Mouse (Mus musculus) Patski (cell line): Measurements from ENCODE around the gene Negr1. TPM values are rescaled to one million over a fixed set of nuclear protein-coding genes. Genes with fewer than 3 reads are reported as not detected.
A peak's percentile ranks its signal among the peaks of the same experiment; 100 is the strongest.

Source experiments
- ATAC-seq: fragments of 100-300 bp; one replicate; pipeline ENCODE4 v1.8.0; 2021
- CTCF ChIA-PET: fragments of 350-600 bp; sonication (Branson Sonifier 250); formaldehyde crosslinking; loops from one replicate; lab custom pipeline; 2022; ENCODE audit warnings: inconsistent platforms; lab: Charles Lee
- POLR2A ChIA-PET: fragments of 350-600 bp; sonication (Branson Sonifier 250); formaldehyde crosslinking; loops from one replicate; lab custom pipeline; 2022; ENCODE audit warnings: antibody characterized with exemption, inconsistent platforms; lab: Charles Lee
- DNase-seq: peaks from one replicate; pipeline ENCODE4 v3.0.0-alpha.2; 2011; ENCODE audit warnings: low read depth, low spot score
- H3K27me3 ChIP-seq: fragments of 371-371 bp; one replicate; pipeline ENCODE4 v1.5.1; 2021
- CTCF ChIP-seq: fragments of 100-300 bp; IDR thresholded peaks from one replicate; pipeline ENCODE4 v1.5.1; 2021
- in situ Hi-C: fragments of 300-500 bp; cut with MboI; formaldehyde crosslinking; loops from 3 replicates; pipeline ENCODE4 v1.11.1; 2018; ENCODE audit warnings: low pct_unique_long_range_greater_than_20kb, mixed read lengths
- polyA plus RNA-seq: library from polyadenylated mRNA; unstranded; gene quantifications from one replicate; pipeline ENCODE4 v1.2.3, GENCODE M21; 2021

Gene Negr1
- polyA plus RNA-seq, 1 experiment from 2014 or later: 0.03 TPM

DNA sequence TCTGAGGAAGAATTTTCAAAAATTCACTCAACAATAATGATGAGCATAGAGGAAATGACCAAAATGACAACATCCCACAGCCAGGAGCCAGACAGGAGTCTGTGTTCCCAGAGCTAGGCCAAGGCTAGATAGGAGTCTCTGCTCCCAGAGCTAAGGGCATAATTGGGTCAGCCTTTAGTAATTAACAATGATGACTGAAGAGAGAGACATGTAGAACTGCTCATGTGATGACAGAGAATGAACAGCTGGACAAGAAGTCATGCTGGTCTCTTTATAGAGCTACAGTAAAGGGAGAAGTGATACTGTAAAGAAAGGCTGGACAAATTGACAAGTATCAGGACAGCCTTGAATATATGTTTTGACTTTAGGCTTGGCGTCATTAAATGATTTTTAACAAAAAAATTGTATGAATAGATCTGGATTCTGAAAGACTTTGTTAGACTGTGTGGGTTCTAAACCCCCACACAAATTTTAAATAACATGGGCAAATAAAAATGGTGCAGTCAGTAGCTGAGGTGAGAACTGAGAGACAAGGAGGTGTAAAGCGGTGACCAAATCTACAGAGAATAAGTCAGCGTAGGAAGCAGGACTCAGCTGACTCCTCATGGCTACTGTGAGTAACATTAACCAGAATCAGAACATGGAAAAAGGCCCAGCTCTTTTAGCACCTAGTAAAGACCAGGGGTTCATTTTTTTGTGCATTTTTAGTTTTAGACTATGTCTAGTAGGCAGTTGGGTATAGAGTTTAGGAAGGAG lies 603.4 kb downstream of the Negr1 start:
- no peak for TF ChIP-seq CTCF
- H3K27me3 ChIP-seq: no peaks in the 10 kb centered on the region
- CTCF ChIA-PET: no interaction called here
- in situ Hi-C loops: no loop called here
- ATAC-seq: no peak
- POLR2A ChIA-PET: no interaction called here
- no peak for DNase-seq

DNA sequence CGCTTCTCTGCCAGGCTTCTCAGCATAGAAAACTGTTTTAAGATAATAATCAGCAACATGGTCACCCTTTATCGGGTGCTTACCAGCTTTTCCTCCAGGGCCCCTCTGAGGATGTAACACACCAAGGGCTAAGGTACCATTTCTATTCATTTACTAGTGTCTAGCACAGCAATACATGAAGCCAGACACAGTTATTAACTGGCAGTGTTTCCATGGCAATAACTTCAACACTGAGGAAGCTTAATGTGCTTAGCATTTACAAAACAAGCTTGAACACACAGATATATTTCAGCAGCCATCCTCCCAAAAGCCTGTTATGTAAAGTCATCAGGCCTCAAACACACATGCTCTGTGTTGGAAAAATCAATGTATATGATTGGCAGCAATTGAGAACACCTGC lies 620.4 kb downstream of the Negr1 start:
- ChIA-PET POLR2A (no interaction called here), CTCF (interaction anchor here (0.7 to 2.4 kb wide), 2 partner anchors 10 to 253 kb away, joined by 3 to 7 read pairs; no protein-coding TSS in a partner anchor)
- ATAC-seq (no peak), DNase-seq (no peak)
- no peak for TF ChIP-seq CTCF
- in situ Hi-C loops: no loop called here
- H3K27me3 ChIP-seq: no peaks in the 10 kb centered on the region

DNA sequence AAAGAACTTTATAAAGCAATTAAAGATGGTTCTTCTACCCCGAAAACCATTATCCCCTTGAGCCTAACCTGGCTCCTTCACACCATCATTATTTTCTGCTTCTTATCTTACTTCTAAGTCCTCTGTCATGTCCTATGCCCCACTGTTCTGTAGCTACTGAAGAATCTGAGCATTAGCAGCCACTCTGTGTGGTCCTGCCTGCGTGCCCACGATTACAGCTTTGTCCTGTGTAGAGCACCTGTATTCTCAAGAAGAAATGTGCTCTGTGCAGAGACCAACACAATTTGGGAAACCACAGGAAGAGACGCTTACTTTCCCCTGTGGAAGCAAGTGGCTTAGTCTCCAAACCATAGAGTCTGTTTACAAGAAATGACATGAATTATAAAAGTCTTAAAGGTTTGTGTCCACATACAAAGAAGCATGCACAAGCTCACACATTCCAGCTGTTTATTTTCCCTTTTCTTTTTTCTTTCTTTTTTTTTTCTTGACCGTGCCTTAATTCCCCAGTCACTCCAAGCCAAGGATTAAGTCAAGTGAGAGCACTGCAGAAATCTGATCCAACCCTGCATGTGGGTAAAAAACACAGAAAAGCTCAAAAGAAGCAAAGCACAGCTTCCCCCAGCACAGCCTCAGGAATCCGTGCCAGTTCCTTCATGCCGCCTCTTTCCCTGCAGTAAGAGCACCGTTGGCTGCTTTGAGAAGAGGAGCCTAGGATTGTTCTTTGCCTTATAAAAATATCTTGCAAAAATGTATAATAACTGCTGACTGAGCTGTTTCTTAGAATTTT lies 627.5 kb downstream of the Negr1 start:
- TF ChIP-seq CTCF: no peak
- POLR2A ChIA-PET: no interaction called here

DNA sequence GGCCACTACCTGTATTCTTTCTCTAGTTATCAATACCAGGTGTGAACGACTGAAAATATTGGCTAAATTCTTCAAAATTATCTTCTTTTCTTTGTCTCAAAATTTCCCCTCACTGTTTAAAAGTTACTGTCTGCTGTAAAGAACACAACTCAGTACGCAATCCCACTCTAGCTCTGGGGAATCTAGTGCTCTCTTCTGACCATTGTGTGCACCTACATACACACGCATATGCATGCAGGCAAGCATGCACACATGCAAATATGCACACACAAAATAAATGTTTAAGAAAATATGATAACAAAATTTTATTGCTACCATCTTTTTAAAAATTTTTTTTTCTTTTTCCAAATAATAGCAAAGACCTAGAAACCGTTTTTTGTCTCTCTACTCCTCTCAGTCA lies 628.2 kb downstream of the Negr1 start:
- POLR2A ChIA-PET: no interaction called here

More for the DNA sequence above, 627.5 kb downstream of the Negr1 start:
- CTCF ChIA-PET: no interaction called here
- in situ Hi-C loops: no loop called here
- no peaks in the 10 kb centered on the region for H3K27me3 ChIP-seq
- ATAC-seq: no peak
- no peak for DNase-seq

DNA sequence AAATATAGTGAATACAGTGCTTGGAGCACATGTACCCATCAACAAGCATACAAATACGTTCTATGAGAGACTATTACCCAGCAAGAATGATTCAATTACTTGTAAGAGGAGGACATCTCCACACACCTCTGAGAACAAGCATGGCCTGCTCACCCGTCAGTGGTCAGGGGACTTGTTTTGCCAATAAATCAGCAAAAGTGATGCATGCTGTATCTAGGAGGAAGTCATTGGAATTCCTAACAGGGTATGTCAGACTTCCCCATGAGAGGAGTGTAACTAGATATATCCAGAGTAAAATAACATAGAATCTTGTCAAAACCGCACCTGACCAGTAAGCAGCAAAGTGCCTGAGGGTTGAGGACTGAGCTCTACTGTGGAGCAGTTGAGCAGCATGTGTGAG lies 629.0 kb downstream of the Negr1 start:
- in situ Hi-C loops: no loop called here
- ATAC-seq: peak; percentile 44
- POLR2A ChIA-PET: no interaction called here
- no peaks in the 10 kb centered on the region for H3K27me3 ChIP-seq
- no peak for DNase-seq
- TF ChIP-seq CTCF: no peak
- CTCF ChIA-PET: interaction anchor here (0.8 kb wide), 1 partner anchor 10 kb away, joined by 3 read pairs; no protein-coding TSS in a partner anchor

More for the DNA sequence above, 628.2 kb downstream of the Negr1 start:
- TF ChIP-seq CTCF: no peak
- in situ Hi-C loops: no loop called here
- CTCF ChIA-PET: no interaction called here
- H3K27me3 ChIP-seq: no peaks in the 10 kb centered on the region
- DNase-seq: no peak
- no peak for ATAC-seq

DNA sequence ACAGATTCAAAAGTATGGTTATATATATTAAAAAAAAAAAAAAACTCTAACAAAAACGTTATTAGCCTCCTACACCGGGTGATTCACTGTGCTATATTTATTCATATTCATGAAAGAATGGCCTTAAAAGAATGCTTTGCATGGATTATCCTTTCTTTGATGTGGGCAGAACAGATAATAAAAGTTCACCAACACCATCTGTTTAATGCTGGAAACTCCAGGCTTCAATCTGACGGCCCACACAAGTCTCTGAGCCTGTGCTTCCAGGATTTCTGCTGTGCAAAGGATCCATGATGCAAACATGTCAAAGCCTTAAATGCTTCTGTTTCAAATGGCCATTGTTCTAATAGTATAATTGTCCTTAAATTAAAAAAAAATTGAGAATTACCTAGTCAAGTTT lies 630.4 kb downstream of the Negr1 start:
- H3K27me3 ChIP-seq: no peaks in the 10 kb centered on the region
- ATAC-seq: no peak
- no peak for DNase-seq
- in situ Hi-C loops: no loop called here
- CTCF ChIA-PET: no interaction called here
- POLR2A ChIA-PET: no interaction called here
- TF ChIP-seq CTCF: no peak

DNA sequence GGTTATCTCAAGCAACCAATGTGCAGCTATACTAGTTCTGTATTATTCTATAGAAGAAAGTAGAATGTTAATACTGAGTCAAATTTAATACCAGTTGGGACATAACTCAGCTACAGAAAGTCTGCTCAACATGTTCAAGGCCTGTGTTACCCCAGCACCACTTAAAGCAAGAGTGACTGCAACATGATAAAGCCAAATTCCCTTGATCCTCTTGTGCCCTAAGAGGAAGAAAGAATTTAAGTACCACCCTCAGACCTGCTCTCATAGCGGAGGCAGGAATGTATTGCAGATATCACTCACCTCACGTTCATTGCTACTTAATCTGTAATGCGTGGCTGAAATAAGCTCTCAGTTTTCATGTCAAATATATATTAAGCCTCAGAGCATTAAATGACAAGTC lies 631.5 kb downstream of the Negr1 start:
- no peak for TF ChIP-seq CTCF
- ChIA-PET CTCF (interaction anchor here (1.3 kb wide), 1 partner anchor 18 kb away, joined by 3 read pairs; no protein-coding TSS in a partner anchor), POLR2A (no interaction called here)
- in situ Hi-C loops: no loop called here
- DNase-seq: no peak
- H3K27me3 ChIP-seq: no peaks in the 10 kb centered on the region
- ATAC-seq: no peak

DNA sequence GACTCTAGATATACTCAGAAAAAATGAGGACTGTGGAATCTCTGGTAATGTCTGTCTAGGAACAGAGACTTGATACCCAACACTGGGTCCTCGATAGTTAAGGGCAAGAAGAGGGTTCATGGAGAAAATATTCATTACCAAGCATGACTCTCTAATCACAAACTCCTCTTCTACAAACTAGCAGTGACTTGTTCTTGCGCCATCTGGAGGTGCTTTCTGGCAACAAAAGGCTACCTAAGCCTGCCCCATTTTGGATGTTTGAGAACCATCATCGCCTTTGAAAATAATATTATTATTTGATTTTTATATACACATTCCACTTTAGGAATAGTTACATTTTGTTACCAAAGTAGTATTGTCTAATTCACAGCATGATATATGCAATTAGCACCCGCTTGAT lies 637.1 kb downstream of the Negr1 start:
- POLR2A ChIA-PET: no interaction called here
- no peaks in the 10 kb centered on the region for H3K27me3 ChIP-seq
- in situ Hi-C loops: no loop called here
- CTCF ChIA-PET: no interaction called here
- ATAC-seq (no peak), DNase-seq (no peak)
- TF ChIP-seq CTCF: no peak

DNA sequence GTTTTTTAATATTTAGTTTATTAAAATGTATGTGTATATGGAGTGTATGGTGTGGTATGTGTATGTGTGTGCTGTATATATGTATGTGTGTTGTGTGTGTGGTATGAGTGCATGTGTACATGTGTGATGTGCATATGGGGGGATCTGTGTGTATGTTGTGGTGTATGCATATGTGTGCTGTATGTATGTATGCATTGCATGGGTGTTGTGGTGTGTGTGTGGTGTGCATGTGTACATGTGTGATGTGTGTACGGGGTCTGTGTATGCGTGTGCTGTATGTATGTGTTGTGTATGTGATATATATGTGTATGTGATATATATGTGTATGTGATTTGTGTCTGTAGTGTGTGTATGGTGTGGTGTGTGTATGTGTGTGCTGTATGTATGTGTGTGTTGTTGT lies 640.1 kb downstream of the Negr1 start:
- no peaks in the 10 kb centered on the region for H3K27me3 ChIP-seq
- ATAC-seq: no peak
- in situ Hi-C loops: no loop called here
- DNase-seq: no peak
- TF ChIP-seq CTCF: no peak
- ChIA-PET POLR2A (no interaction called here), CTCF (no interaction called here)

DNA sequence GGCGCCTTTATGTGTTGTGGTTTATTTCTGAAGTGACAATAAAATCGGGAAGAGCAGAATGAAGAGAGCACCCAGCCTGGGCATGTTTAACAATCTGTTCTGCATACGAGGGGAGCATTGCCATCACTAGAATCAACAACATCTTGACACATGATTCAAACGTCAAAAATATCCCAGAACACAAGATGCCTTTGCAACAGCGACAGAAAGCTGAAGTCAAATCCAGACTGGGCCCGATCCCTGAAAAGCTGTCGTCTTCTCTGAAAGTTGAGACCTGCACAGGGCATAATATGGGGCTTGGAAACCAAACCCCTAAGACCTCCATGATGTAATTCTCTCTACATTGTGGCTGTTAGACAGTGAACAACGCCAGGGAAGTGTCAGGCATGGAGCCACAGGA lies 642.0 kb downstream of the Negr1 start:
- no peak for TF ChIP-seq CTCF
- POLR2A ChIA-PET: no interaction called here
- H3K27me3 ChIP-seq: no peaks in the 10 kb centered on the region
- no peak for ATAC-seq
- no peak for DNase-seq
- in situ Hi-C loops: no loop called here
- CTCF ChIA-PET: interaction anchor here (1.2 kb wide), 1 partner anchor 10 kb away, joined by 4 read pairs; no protein-coding TSS in a partner anchor

DNA sequence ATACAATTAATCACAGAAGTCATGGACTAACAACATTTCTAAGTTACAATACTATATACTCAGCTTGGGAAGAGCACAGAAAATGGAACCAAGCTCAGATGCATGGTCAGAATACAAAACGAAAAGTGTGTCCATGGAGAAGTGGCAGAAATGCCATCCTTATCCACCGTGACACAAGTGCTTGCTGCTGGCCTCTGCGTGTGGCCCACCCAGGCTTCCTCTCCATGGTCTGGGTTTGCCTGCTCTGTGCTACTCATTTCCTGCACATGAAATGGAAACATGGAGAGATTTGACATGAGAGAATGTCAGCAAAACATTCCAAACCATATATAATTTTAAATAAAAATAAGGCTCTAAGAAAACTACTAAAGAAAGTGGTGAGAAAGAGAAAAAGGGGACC lies 645.2 kb downstream of the Negr1 start:
- no peak for ATAC-seq
- ChIA-PET CTCF (no interaction called here), POLR2A (no interaction called here)
- in situ Hi-C loops: no loop called here
- H3K27me3 ChIP-seq: no peaks in the 10 kb centered on the region
- no peak for DNase-seq
- TF ChIP-seq CTCF: no peak
